Mouse (Mus musculus) mouse embryonic stem cell (cell line): ENCODE measurements at regions not wholly inside any gene's neighbourhood (a gene's known extent, or its start where the extent isn't known, plus 50 kb on each side); places are given as distances from the start of the nearest gene placed in this dataset.

Experiments used
- in situ Hi-C, 2 experiments: fragments of 300-500 bp; cut with MboI; formaldehyde crosslinking; loops; 1 replicate in 1 of 2; 3 replicates in 1 of 2; pipeline ENCODE4 v1.14.3; 2019 to 2020; ENCODE audit warnings: low sequenced_read_pairs in 2 of 2, low pct_unique_long_range_greater_than_20kb in 1 of 2, mixed read lengths in 1 of 2; ENCODE audit not compliant: unreplicated experiment in 1 of 2

DNA sequence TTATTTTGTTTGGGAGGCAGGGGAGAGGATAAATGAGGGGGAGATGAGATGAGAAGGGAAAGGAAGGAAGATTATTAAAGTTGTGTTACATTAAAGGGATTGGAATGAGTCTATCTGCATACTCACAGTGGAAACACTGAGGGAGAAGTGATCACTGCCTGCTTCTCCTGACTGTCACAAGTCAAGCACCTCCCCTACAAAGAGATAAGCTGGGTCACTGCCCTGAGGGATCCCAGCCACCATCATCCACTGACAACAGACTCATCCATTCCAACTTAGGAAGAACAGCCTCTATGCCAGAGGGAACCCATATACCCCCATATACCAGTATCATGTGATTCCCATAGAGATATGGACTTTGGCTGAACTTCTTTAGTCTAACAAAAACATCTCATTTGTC lies 322.3 kb downstream of the Ccser2 start:
- in situ Hi-C loops = no loop called here

GRCm38 (mm10) chr14:36624822-36625221 lies 343.8 kb downstream of the Ccser2 start:
- in situ Hi-C loops = no loop called here

- in situ Hi-C loops = no loop called here
These were observed 344.4 kb downstream of the Ccser2 start for GRCm38 (mm10) chr14:36624134-36624533.

GRCm38 (mm10) chr14:36623036-36623435 lies 345.5 kb downstream of the Ccser2 start:
- in situ Hi-C loops = no loop called here

DNA sequence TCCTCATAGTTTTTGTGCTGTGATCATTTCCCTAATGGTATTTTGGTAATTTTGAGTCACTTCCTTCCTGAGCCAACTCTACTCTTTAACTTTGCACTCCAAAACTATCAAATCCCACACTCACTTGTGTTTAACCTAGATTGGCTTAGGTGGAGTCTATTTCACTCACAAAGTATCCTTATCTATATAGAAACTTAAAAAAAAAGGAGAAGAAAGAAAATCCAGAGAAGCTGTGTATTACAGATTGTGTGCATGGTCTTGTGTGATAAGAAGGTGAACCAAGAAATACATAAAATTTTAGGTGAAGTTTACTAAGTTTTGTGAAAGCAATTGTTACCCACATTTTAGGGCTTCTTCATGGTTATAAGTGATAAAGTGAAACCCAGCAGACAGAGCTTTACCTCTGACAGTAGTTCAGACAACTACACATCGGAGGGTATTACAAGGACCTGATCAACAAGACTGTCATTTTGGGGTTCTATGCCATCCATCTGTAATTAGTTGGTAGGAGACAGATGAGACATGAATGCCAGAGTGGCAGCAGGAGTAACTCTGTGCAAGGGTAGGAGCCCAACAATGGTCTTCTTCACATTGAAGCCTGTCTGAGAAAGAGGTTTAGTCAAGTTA lies 350.0 kb downstream of the Ccser2 start:
- in situ Hi-C loops = no loop called here

DNA sequence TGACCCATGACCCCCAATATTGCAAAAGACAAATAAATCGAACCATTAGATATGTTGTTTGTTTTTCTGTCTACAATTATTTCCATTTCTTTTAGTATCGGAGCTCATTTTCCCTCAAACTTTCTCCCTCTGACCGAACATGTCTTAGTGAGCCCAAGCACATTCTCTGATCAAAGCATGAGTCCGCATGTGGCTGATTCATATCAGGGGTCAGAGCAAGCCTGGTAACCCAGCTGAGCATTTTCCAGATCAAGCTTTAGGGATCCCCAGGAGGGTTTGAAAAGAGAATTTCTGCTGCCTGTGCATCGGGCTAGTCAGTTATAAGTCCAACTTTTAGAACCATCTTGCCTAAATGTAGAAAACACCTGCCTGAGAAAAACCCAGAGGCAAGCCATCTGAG lies 350.6 kb downstream of the Ccser2 start:
- in situ Hi-C loops = no loop called here

DNA sequence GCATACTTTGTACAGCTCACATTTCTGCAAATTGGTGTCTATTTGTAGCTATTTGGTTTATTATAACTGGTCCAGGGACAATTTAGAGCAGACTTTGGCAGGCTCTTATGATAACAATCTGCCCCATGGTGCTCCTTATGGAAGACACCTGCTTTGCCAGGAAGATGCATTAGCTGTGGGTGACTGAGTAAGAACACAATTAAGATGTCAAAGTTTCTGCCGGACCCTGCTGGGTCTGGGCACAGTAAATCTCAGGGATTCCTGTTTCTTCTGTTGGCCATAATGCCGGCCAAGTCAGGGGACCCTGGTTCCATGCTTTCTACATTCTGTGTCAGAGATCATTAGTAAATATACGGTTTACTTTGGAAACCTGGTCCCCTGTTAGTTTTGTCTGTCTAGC lies 353.7 kb downstream of the Ccser2 start:
- in situ Hi-C loops = no loop called here

- in situ Hi-C loops = no loop called here
These were observed 355.7 kb downstream of the Ccser2 start for GRCm38 (mm10) chr14:36612860-36613259.

DNA sequence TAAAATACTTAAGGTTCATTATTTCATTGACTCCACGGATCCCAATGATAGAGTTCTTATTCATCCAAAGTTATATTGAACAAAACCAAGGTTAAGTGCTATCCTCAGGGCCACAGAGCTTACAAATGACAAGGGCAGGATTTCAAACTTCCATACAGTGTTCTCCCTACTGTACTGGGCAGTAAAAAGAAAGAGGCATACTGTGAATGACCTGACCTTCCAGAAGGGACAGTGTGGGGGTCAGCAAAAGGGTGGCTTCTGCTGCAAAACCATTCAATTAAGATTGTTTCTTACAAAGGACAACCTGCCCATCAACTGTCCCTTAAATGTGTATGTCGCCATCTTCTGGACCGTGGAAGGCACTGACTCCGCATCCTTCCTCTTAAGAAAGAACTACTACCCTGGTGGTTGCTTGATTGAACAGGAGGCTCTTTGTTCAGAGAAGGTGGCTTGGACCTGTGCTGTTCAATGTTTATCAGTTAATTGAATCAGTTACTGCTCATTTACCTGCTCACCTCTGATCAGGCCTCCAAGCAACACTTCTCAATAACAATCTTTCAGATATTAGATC lies 384.4 kb downstream of the Ccser2 start:
- in situ Hi-C loops = loop anchor here in 1 of 2 experiments (25.0 kb wide), 1 partner anchor 1222 kb away; no protein-coding TSS in a partner anchor

GRCm38 (mm10) chr14:36583338-36584064 lies 385.1 kb downstream of the Ccser2 start:
- in situ Hi-C loops = loop anchor here in 1 of 2 experiments (25.0 kb wide), 1 partner anchor 1221 kb away; no protein-coding TSS in a partner anchor

GRCm38 (mm10) chr14:36563229-36563865 lies 405.2 kb downstream of the Ccser2 start:
- in situ Hi-C loops = no loop called here

- in situ Hi-C loops = no loop called here
These were observed 431.2 kb downstream of the Ccser2 start for GRCm38 (mm10) chr14:36537402-36537801.

- in situ Hi-C loops = no loop called here
These were observed 432.6 kb downstream of the 4930474N05Rik start for GRCm38 (mm10) chr14:36527310-36527709.

GRCm38 (mm10) chr14:36525591-36526037 lies 430.9 kb downstream of the 4930474N05Rik start:
- in situ Hi-C loops = no loop called here

- in situ Hi-C loops = no loop called here
These were observed 407.6 kb downstream of the 4930474N05Rik start for GRCm38 (mm10) chr14:36502076-36502994.

GRCm38 (mm10) chr14:36499323-36499722 lies 404.6 kb downstream of the 4930474N05Rik start:
- in situ Hi-C loops = no loop called here

DNA sequence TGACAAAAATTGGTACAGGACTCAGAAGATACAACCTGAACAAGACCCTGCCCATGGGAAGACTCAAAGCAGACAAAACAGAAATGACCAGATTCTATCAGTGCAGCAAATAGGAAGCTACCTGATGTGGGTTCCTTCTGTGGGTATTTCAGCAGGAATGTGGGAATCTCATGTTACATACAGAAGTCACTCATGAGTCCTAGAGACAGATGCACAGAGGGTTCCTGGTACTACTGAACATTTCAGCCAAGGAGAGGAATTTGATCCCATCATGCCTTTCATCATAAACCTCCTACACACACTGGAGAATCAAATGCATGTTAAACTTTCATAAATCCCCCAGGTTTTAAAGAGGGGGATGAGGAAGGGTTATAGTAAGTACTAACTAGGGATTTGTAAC lies 390.8 kb downstream of the 4930474N05Rik start:
- in situ Hi-C loops = no loop called here

- in situ Hi-C loops = no loop called here
These were observed 376.9 kb downstream of the 4930474N05Rik start for GRCm38 (mm10) chr14:36471617-36472016.
